Mouse (Mus musculus) large intestine, adult 2 months (tissue): ENCODE measurements at regions not wholly inside any gene's neighbourhood (a gene's known extent, or its start where the extent isn't known, plus 50 kb on each side); places are given as distances from the start of the nearest gene placed in this dataset.

Source experiments
- DNase-seq: peaks from one replicate; pipeline ENCODE4 v3.0.0-alpha.2; 2012; ENCODE audit warnings: low read depth, low spot score
- WGBS: fragments of 180-500 bp; shearing (Covaris S2); methylation state at CpG from one replicate; pipeline ENCODE4 v1.1.7; 2018; 5-methylcytosine and 5-hydroxymethylcytosine counted together

DNA sequence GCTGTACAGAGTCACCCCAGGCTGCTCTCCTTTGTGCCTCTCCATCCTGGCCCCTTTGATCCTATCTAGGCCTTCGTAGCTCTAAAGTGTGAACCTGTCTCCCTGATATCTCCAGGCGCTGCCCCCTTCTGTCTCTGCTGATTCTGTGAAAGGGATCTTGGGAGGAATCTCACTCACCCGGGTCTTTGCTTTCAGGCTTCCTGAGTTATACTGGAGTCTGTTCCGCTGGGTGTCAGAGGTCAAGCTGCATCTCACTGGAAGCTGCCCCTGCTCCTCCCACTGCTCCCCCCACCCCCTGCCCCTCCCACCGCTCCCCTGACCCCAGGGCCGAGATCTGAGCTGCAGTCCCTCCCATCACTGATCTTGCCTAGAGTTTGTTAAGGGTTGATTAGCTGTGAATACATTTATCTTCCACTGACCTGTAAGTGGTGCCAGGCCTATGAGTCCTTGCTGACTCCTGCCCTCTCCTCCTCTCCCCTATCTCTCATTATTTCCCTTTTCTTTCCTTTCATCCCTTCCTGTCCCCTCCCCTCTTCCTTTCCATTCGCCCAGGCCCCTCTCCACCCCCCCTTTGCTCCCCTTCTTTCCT lies 661.6 kb downstream of the Tbc1d22a start:
- DNase-seq, result no peak
- 16% methylated on average over 7 of the region's 7 CpGs for WGBS

DNA sequence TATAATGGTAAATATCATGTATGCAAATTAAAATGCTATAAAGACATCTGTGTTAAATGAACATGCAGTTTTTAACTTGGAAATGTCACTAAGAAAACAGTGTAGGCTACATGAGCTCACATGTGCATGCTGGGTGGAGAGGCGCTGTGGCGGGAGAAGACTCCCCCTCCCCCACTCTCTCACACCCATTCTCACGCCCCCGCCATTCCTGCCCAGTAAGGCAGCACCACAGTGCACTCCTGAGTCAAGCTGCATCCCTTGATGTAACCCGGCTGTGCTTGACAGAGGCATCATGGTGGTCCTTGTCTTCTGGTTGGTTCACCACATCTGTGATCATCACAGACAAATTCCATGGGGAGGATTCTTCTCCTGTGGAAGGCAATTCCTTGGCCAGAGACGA lies 647.1 kb upstream of the Fam19a5 start:
- 64% methylated on average over 6 of the region's 6 CpGs for WGBS
- no peak for DNase-seq

DNA sequence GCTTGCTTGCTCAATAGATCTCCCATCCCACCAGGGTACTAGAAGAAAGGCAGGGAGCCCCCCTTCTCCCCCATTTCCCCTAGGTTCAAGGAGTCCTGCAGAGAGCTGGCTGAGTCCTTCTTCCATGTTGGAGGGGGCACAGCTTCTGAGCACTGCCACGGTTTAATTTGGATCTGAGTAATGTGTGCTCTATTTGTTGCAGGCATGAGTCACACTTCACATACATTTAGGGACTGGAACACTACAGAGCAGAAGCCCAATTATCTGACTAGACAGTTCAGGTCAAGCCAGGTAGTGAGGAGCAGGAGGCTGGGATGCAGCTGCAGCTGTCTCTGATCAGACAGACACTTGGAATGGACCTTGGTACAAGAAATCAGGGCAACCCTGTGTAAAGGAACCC lies 644.1 kb upstream of the Fam19a5 start:
- 54% methylated on average over 1 of the region's 1 CpGs for WGBS
- DNase-seq, result no peak

DNA sequence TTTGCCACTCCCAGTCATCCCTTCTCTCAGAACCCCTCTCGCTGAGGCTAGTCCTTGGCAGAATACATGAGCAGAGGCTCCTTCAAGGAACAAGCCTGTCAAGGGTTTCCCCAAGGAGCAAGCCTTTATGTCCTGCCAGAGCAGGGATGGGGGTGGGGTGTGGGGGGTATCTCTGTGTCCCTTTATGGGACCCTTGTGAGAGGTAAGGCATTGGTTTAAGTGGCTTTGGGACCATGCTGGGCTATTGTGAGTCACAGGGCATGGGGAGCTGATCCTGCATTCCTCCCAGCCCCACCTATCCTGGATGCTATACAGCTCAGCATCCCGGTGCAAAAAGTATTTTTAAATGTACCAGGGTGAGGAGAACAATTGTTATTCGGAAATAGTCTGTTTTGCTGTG lies 641.1 kb upstream of the Fam19a5 start:
- 47% methylated on average over 3 of the region's 3 CpGs for WGBS

DNA sequence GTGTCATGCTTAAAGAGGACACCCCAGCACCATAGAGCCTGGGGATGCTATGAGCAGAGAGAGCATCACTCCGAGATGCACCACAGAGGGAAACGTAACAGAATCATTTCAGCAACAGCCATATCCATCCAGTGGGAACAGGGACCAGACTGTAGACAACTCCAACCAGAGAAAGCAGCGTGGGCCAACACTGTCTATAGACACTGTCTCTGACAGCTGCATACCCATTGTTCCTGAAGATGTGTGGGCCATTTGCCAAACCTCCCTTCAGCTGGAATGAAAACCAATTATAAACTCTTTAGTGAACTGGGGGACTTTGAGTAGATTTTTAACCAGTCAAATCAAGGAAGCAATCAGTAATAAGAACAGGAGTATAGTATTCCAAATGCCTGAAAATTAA lies 630.8 kb upstream of the Fam19a5 start:
- WGBS, result 71% methylated on average over 3 of the region's 3 CpGs
- DNase-seq, result no peak

More for the DNA sequence above, 641.1 kb upstream of the Fam19a5 start:
- DNase-seq, result no peak

DNA sequence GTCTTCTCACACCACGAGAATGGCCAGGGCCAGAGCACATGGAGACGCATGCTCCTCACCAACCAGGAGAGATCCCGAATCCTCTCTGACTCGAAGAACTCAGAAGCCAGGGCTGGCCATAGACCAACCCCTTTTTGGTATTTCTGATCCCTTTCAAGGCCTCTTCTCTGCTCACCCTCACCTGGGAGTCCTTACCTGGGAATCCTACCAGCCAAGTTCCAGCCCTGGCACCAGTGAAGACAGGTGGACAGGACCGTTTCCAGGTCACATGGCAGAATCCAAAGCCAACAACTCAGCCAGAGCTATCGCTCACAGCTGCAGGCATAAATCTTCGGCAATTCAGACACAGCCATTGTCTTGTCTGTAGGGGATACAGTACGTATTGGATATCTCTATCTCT lies 626.2 kb upstream of the Fam19a5 start:
- DNase-seq, result no peak
- 85% methylated on average over 8 of the region's 8 CpGs for WGBS

DNA sequence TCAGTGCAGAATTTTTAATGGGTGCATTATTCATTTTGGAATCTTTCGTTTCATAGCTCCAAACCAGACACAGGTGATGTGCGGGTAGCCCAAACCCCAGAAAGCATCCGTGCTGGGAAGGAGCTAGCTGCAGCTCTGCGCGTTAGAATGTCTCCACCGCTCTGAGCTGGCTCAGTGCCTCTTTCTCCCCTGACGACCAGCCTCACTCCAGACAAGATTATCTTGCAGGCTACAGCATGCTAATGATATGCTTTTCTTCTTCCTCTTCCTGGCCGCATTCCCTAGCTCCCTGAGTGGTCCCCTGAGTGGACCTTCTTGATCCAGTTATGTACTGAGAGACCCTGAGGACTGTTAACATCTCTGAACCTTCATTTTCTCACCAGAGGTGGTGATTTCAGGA lies 624.4 kb upstream of the Fam19a5 start:
- WGBS, result 68% methylated on average over 8 of the region's 8 CpGs
- DNase-seq, result no peak

DNA sequence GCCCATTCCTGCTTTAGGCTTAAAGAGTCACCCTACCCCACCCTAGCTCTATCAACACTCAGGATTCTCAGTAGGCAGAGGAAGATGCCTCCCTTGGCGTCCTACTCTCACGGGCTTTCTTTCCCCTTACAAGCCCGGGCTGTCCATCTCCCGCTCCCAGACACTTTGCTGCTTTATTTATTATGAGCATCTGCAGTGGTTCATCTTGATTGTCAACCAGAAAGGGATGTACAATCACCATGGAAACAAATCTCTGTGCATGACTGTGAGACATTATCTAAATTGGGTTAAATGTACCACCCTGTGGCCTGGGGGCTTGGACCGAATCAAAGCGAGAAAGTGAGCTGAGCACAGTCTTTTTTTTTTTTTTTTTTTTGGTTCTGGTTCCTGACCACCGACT lies 623.9 kb upstream of the Fam19a5 start:
- 66% methylated on average over 7 of the region's 7 CpGs for WGBS
- DNase-seq, result no peak

DNA sequence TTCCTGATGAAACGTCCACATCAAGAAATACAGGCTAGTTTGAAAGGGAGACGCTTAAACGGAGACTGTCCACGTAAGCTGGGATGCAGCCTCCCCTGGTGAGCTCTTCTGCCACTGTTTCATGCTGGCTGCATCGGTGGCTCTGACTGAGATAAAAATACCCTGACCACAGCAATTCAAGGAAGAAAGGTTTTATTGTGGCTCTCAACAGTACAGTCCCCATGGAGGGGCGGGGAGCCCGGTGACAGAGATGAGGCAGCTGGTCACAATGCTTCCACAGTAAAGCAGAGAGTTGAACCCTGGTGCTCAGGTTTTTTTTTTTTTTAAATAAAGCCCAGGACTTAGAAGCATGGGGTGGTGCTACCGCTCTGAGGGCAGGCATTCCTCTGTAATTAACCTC lies 622.7 kb upstream of the Fam19a5 start:
- no peak for DNase-seq
- WGBS, result 29% methylated on average over 8 of the region's 8 CpGs

DNA sequence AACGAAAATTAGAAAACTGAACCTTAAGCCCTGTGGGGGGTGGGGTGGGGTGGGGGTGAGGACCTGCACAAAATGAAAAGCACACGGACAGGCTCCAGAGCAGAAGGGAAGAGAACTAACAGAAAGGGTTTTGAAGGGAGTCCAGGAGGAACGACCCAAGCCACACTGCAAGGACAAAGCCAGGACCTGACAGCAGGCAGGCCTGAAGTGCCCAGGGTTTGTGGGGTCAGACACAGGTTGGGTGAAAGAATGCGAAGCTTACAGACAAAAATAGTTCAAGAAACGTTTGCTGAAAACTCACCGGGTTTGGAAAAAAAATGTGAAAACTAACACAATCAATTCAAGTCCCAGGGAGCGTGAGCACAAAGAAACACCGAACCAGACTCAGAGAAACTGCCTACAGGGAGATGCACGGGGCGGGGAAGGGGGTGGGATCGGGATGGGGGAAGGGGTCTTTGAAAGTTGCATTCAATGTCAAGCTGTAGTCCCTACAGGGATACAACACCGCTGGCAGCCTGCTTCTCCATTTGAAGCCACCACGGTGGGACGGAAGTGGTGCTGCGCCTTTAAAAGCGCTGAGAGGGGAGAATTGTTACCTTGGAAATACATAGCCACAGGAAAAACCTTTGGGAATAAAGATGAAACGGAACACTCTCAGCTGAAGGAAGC lies 618.9 kb upstream of the Fam19a5 start:
- DNase-seq, result no peak
- 31% methylated on average over 17 of the region's 17 CpGs for WGBS

DNA sequence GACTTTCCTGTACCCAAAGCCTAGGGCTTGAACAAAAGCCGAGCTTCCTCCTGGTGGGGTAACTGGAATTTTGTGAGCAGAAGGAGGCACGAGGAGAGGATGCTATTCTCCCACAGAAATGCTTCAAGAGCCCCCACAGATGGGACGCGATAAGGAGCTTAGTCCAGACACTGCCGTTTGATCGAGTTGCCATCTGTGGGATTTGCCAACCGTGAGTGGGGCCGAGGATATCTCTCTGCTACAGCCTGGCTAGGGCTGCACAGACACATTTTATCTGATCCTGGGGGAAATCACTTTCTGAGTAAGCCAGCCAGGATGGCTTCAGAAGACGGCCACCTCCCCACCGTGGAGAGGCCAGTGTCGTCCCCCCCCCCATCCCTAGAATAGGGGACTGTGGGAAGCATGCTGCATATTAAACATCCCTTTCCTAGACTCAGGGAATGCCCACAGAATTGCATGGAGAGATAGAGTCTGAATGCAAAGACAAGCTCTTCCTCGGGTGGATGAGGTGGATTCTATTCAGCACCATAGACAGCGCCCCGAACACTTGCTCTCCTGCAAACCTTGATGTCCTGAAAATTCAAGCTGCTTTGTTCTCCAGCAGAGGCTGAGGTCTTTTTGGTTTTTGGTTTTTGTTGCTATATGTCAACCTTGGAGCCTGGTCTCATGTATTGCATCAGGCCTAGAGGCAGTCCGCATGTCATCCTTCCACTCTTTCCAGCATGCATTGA lies 611.6 kb upstream of the Fam19a5 start:
- WGBS, result 51% methylated on average over 15 of the region's 15 CpGs
- no peak for DNase-seq

DNA sequence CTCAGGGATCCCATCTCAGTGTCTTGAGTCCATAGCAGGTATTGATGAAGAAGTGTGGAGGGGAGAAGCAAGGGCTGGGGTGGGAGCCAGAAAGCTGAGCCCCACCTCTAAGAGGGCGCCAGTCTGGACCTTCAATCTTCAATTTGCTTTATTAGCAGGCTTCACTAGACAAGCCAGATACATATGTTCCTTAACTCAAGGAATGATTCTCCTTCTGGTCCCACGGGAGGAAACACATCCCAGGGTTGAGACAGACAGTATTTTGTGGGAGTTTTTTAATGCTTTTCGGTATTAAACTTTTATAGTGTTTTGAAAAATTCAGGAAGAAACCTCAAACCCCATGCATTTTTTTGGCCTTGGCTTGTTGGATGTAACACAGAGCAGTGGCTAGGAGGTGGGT lies 606.7 kb upstream of the Fam19a5 start:
- WGBS, result 75% methylated on average over 3 of the region's 3 CpGs
- no peak for DNase-seq

DNA sequence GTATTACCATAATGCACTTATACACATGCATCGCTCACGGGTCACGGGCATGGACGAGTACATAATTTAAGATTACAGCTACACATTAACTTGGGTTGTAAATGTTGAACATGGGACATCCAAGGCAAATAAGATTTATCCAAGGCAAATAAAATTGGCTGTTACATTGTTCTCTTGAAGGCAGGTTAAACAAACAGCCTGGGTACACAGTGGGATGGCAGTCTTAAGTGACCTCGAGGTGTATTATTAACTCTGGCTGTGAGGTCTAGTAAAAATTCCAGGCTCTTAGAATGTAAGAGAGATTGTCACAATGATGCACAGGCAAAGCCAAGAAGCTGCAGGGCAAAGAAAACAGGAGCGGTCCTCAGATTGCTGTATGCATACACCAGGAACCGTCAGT lies 599.6 kb upstream of the Fam19a5 start:
- peak; percentile 4 for DNase-seq
- WGBS, result 16% methylated on average over 7 of the region's 7 CpGs

DNA sequence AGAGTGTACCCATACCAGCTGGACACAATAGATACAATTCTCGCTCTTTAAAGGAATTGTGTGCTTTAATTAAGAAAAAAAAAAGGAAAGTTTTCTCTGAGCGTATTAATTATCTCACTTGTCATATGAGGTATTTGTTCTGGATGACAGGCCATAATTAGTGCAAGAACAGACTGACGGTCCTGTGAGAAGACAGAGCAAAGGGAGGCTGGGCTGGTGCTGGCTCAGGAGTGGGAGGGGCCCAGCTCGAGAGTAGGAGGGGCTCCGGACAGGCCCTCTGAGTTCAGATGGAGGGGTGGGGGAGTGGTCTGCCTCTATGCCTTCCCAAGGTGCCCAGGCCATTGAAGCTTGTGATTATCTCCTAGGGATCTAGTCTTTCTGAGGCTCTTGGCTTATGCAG lies 591.5 kb upstream of the Fam19a5 start:
- DNase-seq, result no peak
- WGBS, result 63% methylated on average over 5 of the region's 5 CpGs

DNA sequence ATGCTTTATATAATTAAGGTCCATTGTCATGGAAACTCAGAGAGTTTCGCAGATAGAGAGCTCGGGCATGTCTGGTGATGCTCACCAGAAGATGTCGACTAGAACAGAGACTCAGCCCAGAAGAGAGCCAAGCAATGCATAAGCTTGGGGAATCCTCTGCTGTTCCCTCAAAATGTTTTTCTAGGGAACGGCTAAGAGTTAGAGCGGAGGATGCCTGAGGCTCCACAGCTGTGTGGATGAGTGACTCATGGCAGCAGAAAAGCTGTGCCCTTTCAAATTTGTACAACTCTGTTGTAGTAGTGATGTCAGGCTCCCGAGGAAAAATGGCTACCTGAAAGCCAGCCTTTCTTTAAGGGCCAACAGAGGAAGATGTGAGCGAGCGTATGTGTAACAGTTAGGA lies 586.2 kb upstream of the Fam19a5 start:
- 75% methylated on average over 8 of the region's 8 CpGs for WGBS
- DNase-seq, result no peak

DNA sequence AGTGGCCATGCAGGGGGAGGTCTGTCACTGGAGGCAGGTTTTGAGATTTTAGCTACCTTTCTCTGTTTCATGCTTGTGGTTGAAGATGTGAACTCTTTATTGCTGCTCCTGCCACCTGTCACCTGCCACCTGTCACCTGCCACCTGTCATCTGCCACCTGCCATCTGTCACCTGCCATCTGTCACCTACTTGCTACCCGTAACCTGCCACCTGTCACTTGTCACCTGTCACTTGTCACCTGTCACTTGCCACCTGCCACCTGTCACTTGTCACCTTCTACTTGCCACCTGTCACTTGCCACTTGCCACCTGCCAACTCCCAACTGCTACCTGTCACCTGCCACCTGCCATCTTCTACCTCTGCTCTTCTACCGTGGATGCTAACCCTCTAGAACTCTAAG lies 581.2 kb upstream of the Fam19a5 start:
- DNase-seq, result no peak
- WGBS, result 72% methylated on average over 2 of the region's 2 CpGs

DNA sequence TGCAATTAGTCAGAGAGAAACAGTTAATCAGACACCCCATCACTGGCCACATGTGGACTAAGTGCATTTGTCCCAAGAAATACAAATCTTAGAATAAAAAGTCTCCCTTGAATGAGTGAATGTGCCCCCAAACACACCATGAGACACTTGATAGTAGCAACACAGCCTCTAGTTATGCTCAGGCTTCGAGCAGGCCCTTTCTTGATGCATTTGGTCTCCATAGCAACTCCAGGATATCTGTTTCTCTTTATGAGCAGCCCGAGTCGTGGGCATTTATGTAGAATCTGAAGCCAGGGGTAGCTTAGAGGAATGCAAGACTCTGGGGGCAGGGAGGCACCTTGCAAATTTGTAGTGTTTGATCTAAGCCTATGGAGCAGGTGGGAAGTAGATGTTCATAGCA lies 580.6 kb upstream of the Fam19a5 start:
- 42% methylated on average over 3 of the region's 3 CpGs for WGBS
- no peak for DNase-seq

DNA sequence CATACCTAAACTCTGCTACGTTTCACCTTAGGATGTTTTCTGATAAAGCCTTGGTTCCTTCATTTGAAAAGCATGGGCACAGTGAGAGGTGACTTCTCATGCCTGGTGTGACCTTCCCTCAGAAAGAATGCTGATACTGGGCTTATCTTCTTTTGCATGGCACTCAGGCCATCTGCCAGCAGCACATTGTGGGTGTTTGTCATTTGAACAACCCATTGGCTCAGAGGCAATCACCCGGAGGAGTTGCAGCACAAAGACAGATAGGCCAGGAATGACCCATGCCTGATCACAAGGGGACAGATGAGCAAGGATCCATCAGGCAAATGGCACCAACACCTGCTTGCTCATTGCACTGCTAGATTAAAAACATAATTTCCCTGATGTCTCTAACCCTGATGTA lies 572.7 kb upstream of the Fam19a5 start:
- no peak for DNase-seq
- 61% methylated on average over 2 of the region's 2 CpGs for WGBS

DNA sequence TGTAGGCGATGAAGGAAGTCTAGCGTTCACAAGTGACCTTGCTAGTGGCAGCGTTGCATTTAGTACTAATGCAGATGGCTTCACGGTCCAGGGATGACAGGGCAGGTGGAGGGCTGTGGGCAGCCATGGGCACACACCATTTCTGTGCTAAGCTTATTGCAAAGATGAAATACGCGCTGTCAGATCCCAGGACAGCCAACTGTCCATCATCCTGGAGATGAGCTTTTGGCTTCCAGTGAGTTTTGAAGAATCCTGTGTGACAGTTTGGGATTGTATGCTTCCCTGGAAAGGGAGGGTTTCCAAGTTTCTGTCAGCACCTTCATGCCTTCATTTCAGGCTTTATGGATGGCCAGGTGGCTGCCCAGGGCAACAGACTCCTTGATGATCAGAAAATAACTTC lies 547.9 kb upstream of the Fam19a5 start:
- WGBS, result 90% methylated on average over 6 of the region's 6 CpGs
- no peak for DNase-seq

DNA sequence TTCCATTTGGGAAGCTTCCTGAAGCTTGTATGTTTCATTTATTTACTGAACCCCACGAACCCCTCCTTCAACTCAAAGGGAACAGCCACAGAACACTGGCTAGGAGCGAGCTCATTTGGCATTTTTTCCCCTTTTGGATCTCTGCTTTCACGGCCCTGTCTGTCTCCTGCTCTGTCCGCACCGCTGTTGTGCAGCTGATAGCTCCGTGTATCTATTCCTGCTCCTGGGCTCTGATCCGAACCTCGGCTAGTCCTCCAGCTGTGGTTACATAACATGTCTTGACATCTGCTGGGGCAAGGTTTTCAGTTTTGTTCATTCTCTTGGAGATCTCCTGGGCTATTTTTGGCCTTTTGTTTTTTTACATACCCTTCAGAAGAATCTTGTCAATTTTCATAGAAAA lies 525.1 kb upstream of the Fam19a5 start:
- DNase-seq, result no peak
- WGBS, result 33% methylated on average over 8 of the region's 8 CpGs

DNA sequence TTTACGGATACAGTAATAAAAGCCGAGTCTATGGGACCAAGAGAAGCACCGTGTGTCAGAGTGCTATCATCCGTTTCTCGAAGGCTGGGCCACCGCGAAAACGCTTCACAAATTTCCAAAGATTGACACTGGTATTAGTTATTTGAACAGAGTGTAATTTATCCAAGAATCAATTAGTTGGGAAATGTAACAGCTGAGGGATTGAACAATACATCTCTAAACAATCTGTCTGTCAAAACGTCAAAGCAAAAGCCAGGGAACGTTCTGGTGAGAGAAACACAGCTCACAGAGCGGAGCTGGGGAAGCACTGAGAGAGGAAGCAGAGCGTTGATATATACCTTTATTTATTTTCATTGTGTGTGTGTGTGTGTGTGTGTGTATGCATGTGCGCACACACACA lies 498.1 kb upstream of the Fam19a5 start:
- DNase-seq, result no peak
- WGBS, result 71% methylated on average over 13 of the region's 13 CpGs
